Mouse (Mus musculus) kidney, embryonic 16.5 days (tissue): Measurements from ENCODE around the gene Fam168a. TPM values are rescaled to one million over a fixed set of nuclear protein-coding genes. Genes with fewer than 3 reads are reported as not detected.

Experiments
- ATAC-seq: fragments of 200-750 bp; cut with Nextera tagmentation; 2 replicates; pipeline ENCODE4 v1.8.0; 2017; ENCODE audit warnings: moderate TSS enrichment; ENCODE audit not compliant: low FRiP score, low TSS enrichment
- H3K27ac ChIP-seq: fragments of 300-500 bp; sonication (generic); 2 replicates; pipeline ENCODE4 v1.5.1; 2014; ENCODE audit warnings: low read length
- H3K27me3 ChIP-seq: fragments of 300-500 bp; sonication (generic); 2 replicates; pipeline ENCODE4 v1.6.1; 2014; ENCODE audit warnings: low read length, control low read depth, mixed read lengths; ENCODE audit not compliant: insufficient read depth
- H3K36me3 ChIP-seq: fragments of 300-500 bp; sonication (generic); 2 replicates; pipeline ENCODE4 v1.6.1; 2014; ENCODE audit warnings: low read length, control low read depth, mixed read lengths; ENCODE audit not compliant: insufficient read depth
- H3K4me1 ChIP-seq: fragments of 300-500 bp; sonication (generic); 2 replicates; pipeline ENCODE4 v1.6.1; 2014; ENCODE audit warnings: low read length, control low read depth, mixed read lengths; ENCODE audit not compliant: insufficient read depth
- H3K4me2 ChIP-seq: fragments of 300-500 bp; sonication (generic); replicated peaks from 2 replicates; pipeline ENCODE4 v1.6.1; 2014; ENCODE audit warnings: low read depth, low read length
- H3K4me3 ChIP-seq: fragments of 300-500 bp; sonication (generic); 2 replicates; pipeline ENCODE4 v1.5.1; 2014; ENCODE audit warnings: mild to moderate bottlenecking, low read length
- H3K9ac ChIP-seq: fragments of 300-500 bp; sonication (generic); replicated peaks from 2 replicates; pipeline ENCODE4 v1.6.1; 2014; ENCODE audit warnings: low read length
- H3K9me3 ChIP-seq: fragments of 300-500 bp; sonication (generic); 2 replicates; pipeline ENCODE4 v1.6.1; 2016; ENCODE audit warnings: low read length, control low read depth
- WGBS: fragments of 180-500 bp; shearing (Covaris S2); extraction: QIAGEN DNeasy Blood & Tissue Kit; methylation state at CpG from one replicate; pipeline ENCODE4 v1.1.7; 2014; 5-methylcytosine and 5-hydroxymethylcytosine counted together
- polyA plus RNA-seq: library from polyadenylated mRNA; unstranded; fragments of >200 nt; fragmentation: Nextera tagmentation; extraction: Ambion mirVana; gene quantifications from 2 replicates; pipeline ENCODE4 v1.2.1, GENCODE M21; 2015

Gene Fam168a
- polyA plus RNA-seq = 35.2 and 41.0 TPM in 2 replicates

- Histone ChIP-seq H3K27me3 (no peaks in the 10 kb centered on the region), H3K9me3 (no peaks in the 10 kb centered on the region), H3K4me2 (peak within 1 kb of the TSS; percentile 85), H3K9ac (peak within 1 kb of the TSS; percentile 99), H3K36me3 (no peaks in the 10 kb centered on the region), H3K27ac (peak within 1 kb of the TSS; percentile 99), H3K4me3 (peak within 1 kb of the TSS; percentile 98), H3K4me1 (peaks cover 15% of the 10 kb centered on the region)
- peak; percentile 99 for ATAC-seq
- WGBS = 0% methylated on average over 31 of the region's 37 CpGs
These were observed at the start of gene Fam168a for GRCm38 (mm10) chr7:100706143-100706841. Gene Fam168a, plus strand, starts transcription at chr7:100706635.

- no peak overlapping the region for H3K27ac ChIP-seq
- H3K27me3 ChIP-seq = no peaks in the 10 kb centered on the region
- H3K4me2 ChIP-seq = no peak overlapping the region
- peaks cover 10% of the 10 kb centered on the region; the same call in 1 of the 2 replicates for H3K4me1 ChIP-seq
- 30% methylated on average over 5 of the region's 5 CpGs for WGBS
- H3K36me3 ChIP-seq = no peaks in the 10 kb centered on the region
- no peak overlapping the region for H3K9ac ChIP-seq
- H3K4me3 ChIP-seq = no peak overlapping the region
- H3K9me3 ChIP-seq = no peaks in the 10 kb centered on the region
- no peak for ATAC-seq
These were observed 49.7 kb upstream of the Fam168a start for GRCm38 (mm10) chr7:100656739-100657138.

GRCm38 (mm10) chr7:100658093-100658578, 48.3 kb upstream of the Fam168a start:
- Histone ChIP-seq H3K4me1 (peaks cover 12% of the 10 kb centered on the region; the same call in 1 of the 2 replicates), H3K4me3 (peak overlapping the region; percentile 29), H3K27me3 (no peaks in the 10 kb centered on the region), H3K4me2 (peak overlapping the region; percentile 48), H3K27ac (no peak overlapping the region), H3K9ac (no peak overlapping the region; the same call in 1 of the 2 replicates), H3K9me3 (no peaks in the 10 kb centered on the region), H3K36me3 (no peaks in the 10 kb centered on the region)
- 28% methylated on average over 18 of the region's 18 CpGs for WGBS
- peak; percentile 80; the same call in 1 of the 2 replicates for ATAC-seq

- H3K4me2 ChIP-seq = no peak overlapping the region
- H3K27me3 ChIP-seq = no peaks in the 10 kb centered on the region
- no peak overlapping the region for H3K27ac ChIP-seq
- peaks cover 20% of the 10 kb centered on the region for H3K4me1 ChIP-seq
- WGBS = 87% methylated on average over 7 of the region's 7 CpGs
- H3K4me3 ChIP-seq = no peak overlapping the region
- no peaks in the 10 kb centered on the region for H3K9me3 ChIP-seq
- ATAC-seq = no peak
- H3K9ac ChIP-seq = no peak overlapping the region
- H3K36me3 ChIP-seq = no peaks in the 10 kb centered on the region
These were observed 45.2 kb upstream of the Fam168a start for GRCm38 (mm10) chr7:100661264-100661663.

GRCm38 (mm10) chr7:100662231-100662630, 44.2 kb upstream of the Fam168a start, which contains the start of gene Plekhb1:
Gene Plekhb1, minus strand, starts transcription at chr7:100662414.
- 80% methylated on average over 8 of the region's 8 CpGs for WGBS

GRCm38 (mm10) chr7:100663190-100663589, 43.2 kb upstream of the Fam168a start:
- under 1% methylated on average over 13 of the region's 13 CpGs for WGBS
- Histone ChIP-seq H3K9ac (0 out of 2 replicates have a peak overlapping the region, but pooled peaks have one; percentile 37), H3K27ac (peak overlapping the region; percentile 66; the same call in 1 of the 2 replicates), H3K4me1 (peaks cover 16% of the 10 kb centered on the region), H3K4me2 (peak overlapping the region; percentile 43), H3K4me3 (peak overlapping the region; percentile 11), H3K27me3 (no peaks in the 10 kb centered on the region), H3K36me3 (no peaks in the 10 kb centered on the region), H3K9me3 (no peaks in the 10 kb centered on the region)
- ATAC-seq = peak; percentile 93

More at GRCm38 (mm10) chr7:100662231-100662630, 44.2 kb upstream of the Fam168a start, which contains the start of gene Plekhb1:
- no peak for ATAC-seq
- H3K4me2 ChIP-seq = peak within 1 kb of the TSS; percentile 43
- no peaks in the 10 kb centered on the region for H3K9me3 ChIP-seq
- peak within 1 kb of the TSS; percentile 66; the same call in 1 of the 2 replicates for H3K27ac ChIP-seq
- H3K4me3 ChIP-seq = no peak within 1 kb of the TSS
- H3K4me1 ChIP-seq = peaks cover 20% of the 10 kb centered on the region
- no peak within 1 kb of the TSS for H3K9ac ChIP-seq
- no peaks in the 10 kb centered on the region for H3K27me3 ChIP-seq
- H3K36me3 ChIP-seq = no peaks in the 10 kb centered on the region

- no peaks in the 10 kb centered on the region for H3K36me3 ChIP-seq
- H3K4me1 ChIP-seq = peaks cover 10% of the 10 kb centered on the region
- H3K9ac ChIP-seq = 0 out of 2 replicates have a peak overlapping the region, but pooled peaks have one; percentile 37
- H3K27me3 ChIP-seq = no peaks in the 10 kb centered on the region
- no peak overlapping the region for H3K27ac ChIP-seq
- H3K4me3 ChIP-seq = peak overlapping the region; percentile 11
- 46% methylated on average over 11 of the region's 11 CpGs for WGBS
- H3K4me2 ChIP-seq = peak overlapping the region; percentile 43
- H3K9me3 ChIP-seq = no peaks in the 10 kb centered on the region
- ATAC-seq = peak; percentile 24; the same call in 1 of the 2 replicates
These were observed 42.6 kb upstream of the Fam168a start for GRCm38 (mm10) chr7:100663729-100664304.

GRCm38 (mm10) chr7:100670646-100671045, 35.8 kb upstream of the Fam168a start:
- no peak overlapping the region for H3K4me3 ChIP-seq
- no peak overlapping the region for H3K9ac ChIP-seq
- no peak overlapping the region for H3K27ac ChIP-seq
- WGBS = 91% methylated on average over 5 of the region's 5 CpGs
- no peak overlapping the region for H3K4me2 ChIP-seq
- no peaks in the 10 kb centered on the region for H3K27me3 ChIP-seq
- no peaks in the 10 kb centered on the region for H3K36me3 ChIP-seq
- ATAC-seq = no peak
- no peaks in the 10 kb centered on the region for H3K4me1 ChIP-seq
- H3K9me3 ChIP-seq = no peaks in the 10 kb centered on the region

GRCm38 (mm10) chr7:100673452-100673851, 33.0 kb upstream of the Fam168a start:
- WGBS = 58% methylated on average over 7 of the region's 7 CpGs
- Histone ChIP-seq H3K27me3 (no peaks in the 10 kb centered on the region), H3K9me3 (no peaks in the 10 kb centered on the region), H3K9ac (no peak overlapping the region), H3K4me3 (no peak overlapping the region), H3K4me2 (no peak overlapping the region), H3K27ac (no peak overlapping the region), H3K36me3 (no peaks in the 10 kb centered on the region), H3K4me1 (no peaks in the 10 kb centered on the region)
- no peak for ATAC-seq
